Mouse (Mus musculus): ENCODE results near the gene Mpv17. TPM values are rescaled to one million over a fixed set of nuclear protein-coding genes. Genes with fewer than 3 reads are reported as not detected.
A peak's percentile ranks its signal among the peaks of the same experiment; 100 is the strongest.

The Mpv17 gene
- polyA plus RNA-seq, 1 experiment from 2014 or later, result 59.0 TPM

- ATAC-seq (ENCODE audit: low read depth), result no peak
- Histone ChIP-seq H3K27me3 (ENCODE audit: control insufficient read depth, insufficient read depth, low read depth, low read length) (no peaks in the 10 kb centered on the region), H3K4me3 (ENCODE audit: low read length) (no peak overlapping the region), H3K4me1 (replicated peaks; ENCODE audit: control insufficient read depth, insufficient read depth, low read length) (peaks cover 15% of the 10 kb centered on the region), H3K4me2 (ENCODE audit: low read depth, low read length) (no peak overlapping the region), H3K9ac (ENCODE audit: low read length) (no peak overlapping the region), H3K36me3 (ENCODE audit: control insufficient read depth, insufficient read depth, low read length) (peaks cover 44% of the 10 kb centered on the region), H3K9me3 (ENCODE audit: control insufficient read depth, low read length) (no peaks in the 10 kb centered on the region), H3K27ac (ENCODE audit: low read length) (no peak overlapping the region)
- WGBS, result 85% methylated on average over 9 of the region's 9 CpGs
These were observed 36.1 kb upstream of the Mpv17 start for GRCm38 (mm10) chr5:31190201-31190600.

DNA sequence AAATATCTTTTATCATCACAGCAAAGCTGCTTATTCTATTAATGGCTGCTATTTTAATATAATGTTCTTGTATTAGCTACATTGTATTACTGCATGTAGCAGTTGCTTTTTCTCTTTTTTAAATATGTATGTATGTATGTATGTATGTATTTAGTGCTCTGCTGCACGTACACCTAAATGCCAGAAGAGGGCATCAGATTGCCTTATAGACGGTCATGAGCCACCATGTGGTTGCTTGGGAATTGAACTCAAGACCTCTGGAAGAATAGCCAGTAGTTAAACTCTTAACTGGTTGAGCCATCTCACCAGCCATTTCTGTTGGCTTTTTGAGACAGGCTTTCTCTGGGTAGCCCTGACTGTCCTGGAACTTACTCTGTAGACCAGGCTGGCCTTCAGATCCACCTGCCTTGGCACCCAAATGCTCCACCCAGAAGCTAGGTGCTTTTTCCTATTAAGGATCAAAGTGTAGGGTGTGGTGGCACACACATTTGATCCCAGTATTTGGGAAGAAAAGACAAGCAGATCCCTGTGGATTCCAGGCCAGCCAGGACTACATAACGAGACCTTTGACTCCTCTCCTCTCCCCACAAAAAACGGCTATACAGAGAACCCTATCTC, 34.3 kb upstream of the Mpv17 start:
- 75% methylated on average over 4 of the region's 4 CpGs for WGBS
- Histone ChIP-seq H3K4me3 (ENCODE audit: low read length) (no peak overlapping the region), H3K4me2 (ENCODE audit: low read depth, low read length) (no peak overlapping the region), H3K9ac (ENCODE audit: low read length) (no peak overlapping the region), H3K27me3 (ENCODE audit: control insufficient read depth, insufficient read depth, low read depth, low read length) (no peaks in the 10 kb centered on the region), H3K27ac (ENCODE audit: low read length) (no peak overlapping the region), H3K9me3 (ENCODE audit: control insufficient read depth, low read length) (no peaks in the 10 kb centered on the region), H3K4me1 (replicated peaks; ENCODE audit: control insufficient read depth, insufficient read depth, low read length) (peaks cover 5% of the 10 kb centered on the region; the same call in 1 of the 2 replicates), H3K36me3 (ENCODE audit: control insufficient read depth, insufficient read depth, low read length) (peaks cover 37% of the 10 kb centered on the region)
- ATAC-seq (ENCODE audit: low read depth), result no peak

GRCm38 (mm10) chr5:31183678-31184077, 29.6 kb upstream of the Mpv17 start:
- Histone ChIP-seq H3K9me3 (ENCODE audit: control insufficient read depth, low read length) (no peaks in the 10 kb centered on the region), H3K27ac (ENCODE audit: low read length) (no peak overlapping the region), H3K4me1 (replicated peaks; ENCODE audit: control insufficient read depth, insufficient read depth, low read length) (peaks cover 3% of the 10 kb centered on the region; the same call in 1 of the 2 replicates), H3K9ac (ENCODE audit: low read length) (no peak overlapping the region), H3K4me2 (ENCODE audit: low read depth, low read length) (no peak overlapping the region), H3K4me3 (ENCODE audit: low read length) (no peak overlapping the region), H3K27me3 (ENCODE audit: control insufficient read depth, insufficient read depth, low read depth, low read length) (no peaks in the 10 kb centered on the region), H3K36me3 (ENCODE audit: control insufficient read depth, insufficient read depth, low read length) (peaks cover 19% of the 10 kb centered on the region)
- WGBS, result 42% methylated on average over 4 of the region's 4 CpGs
- ATAC-seq (ENCODE audit: low read depth), result no peak

- WGBS, result 91% methylated on average over 9 of the region's 9 CpGs
- H3K4me3 ChIP-seq (ENCODE audit: low read length), result no peak overlapping the region
- ATAC-seq (ENCODE audit: low read depth), result no peak
- peaks cover 8% of the 10 kb centered on the region for H3K4me1 ChIP-seq (replicated peaks; ENCODE audit: control insufficient read depth, insufficient read depth, low read length)
- H3K27ac ChIP-seq (ENCODE audit: low read length), result no peak overlapping the region
- no peak overlapping the region for H3K4me2 ChIP-seq (ENCODE audit: low read depth, low read length)
- H3K27me3 ChIP-seq (ENCODE audit: control insufficient read depth, insufficient read depth, low read depth, low read length), result no peaks in the 10 kb centered on the region
- no peaks in the 10 kb centered on the region for H3K36me3 ChIP-seq (ENCODE audit: control insufficient read depth, insufficient read depth, low read length)
- H3K9me3 ChIP-seq (ENCODE audit: control insufficient read depth, low read length), result no peaks in the 10 kb centered on the region
- H3K9ac ChIP-seq (ENCODE audit: low read length), result no peak overlapping the region
These were observed 27.2 kb upstream of the Mpv17 start for GRCm38 (mm10) chr5:31181183-31181770.

- Histone ChIP-seq H3K9me3 (ENCODE audit: control insufficient read depth, low read length) (no peaks in the 10 kb centered on the region), H3K4me2 (ENCODE audit: low read depth, low read length) (peak within 1 kb of the TSS; percentile 87), H3K27me3 (ENCODE audit: control insufficient read depth, insufficient read depth, low read depth, low read length) (no peaks in the 10 kb centered on the region), H3K36me3 (ENCODE audit: control insufficient read depth, insufficient read depth, low read length) (no peaks in the 10 kb centered on the region), H3K27ac (ENCODE audit: low read length) (peak within 1 kb of the TSS; percentile 100), H3K4me3 (ENCODE audit: low read length) (peak within 1 kb of the TSS; percentile 97), H3K4me1 (replicated peaks; ENCODE audit: control insufficient read depth, insufficient read depth, low read length) (peaks cover 8% of the 10 kb centered on the region), H3K9ac (ENCODE audit: low read length) (peak within 1 kb of the TSS; percentile 82)
- ATAC-seq (ENCODE audit: low read depth), result peak; percentile 98
- WGBS, result under 1% methylated on average over 59 of the region's 59 CpGs
These were observed 25.9 kb upstream of the Mpv17 start, which contains the start of the genes Gm29609 and Gtf3c2 for GRCm38 (mm10) chr5:31179766-31180630. TSS of gene Gm29609 (minus strand) at chr5:31179911. TSS of gene Gtf3c2 (minus strand) at chr5:31180144.

DNA sequence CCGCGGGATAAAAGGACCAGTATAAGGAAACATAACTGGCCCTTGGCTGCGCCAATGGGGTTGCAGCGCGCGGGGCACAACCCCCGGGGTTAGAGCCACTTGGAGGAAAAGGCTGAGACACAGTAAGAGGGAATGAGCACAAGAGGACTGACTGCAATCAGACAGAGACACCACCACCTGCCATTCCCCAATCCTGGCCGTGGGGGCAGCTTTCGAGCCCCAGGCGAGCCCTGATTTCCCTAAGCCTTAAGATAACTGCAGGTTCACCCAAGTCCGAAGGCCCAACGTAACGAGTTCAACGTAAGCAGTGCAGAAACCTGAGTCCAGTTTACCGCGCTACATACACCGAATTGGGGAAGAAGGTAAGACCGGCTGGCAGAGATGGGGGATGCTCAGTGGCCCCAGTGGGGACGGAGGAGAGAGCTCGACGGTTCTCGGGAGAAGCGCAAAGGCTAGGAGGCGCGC, 25.3 kb upstream of the Mpv17 start:
- H3K36me3 ChIP-seq (ENCODE audit: control insufficient read depth, insufficient read depth, low read length), result no peaks in the 10 kb centered on the region

GRCm38 (mm10) chr5:31168630-31169029, 14.6 kb upstream of the Mpv17 start:
- no peak for ATAC-seq (ENCODE audit: low read depth)
- Histone ChIP-seq H3K4me2 (ENCODE audit: low read depth, low read length) (no peak overlapping the region), H3K4me3 (ENCODE audit: low read length) (no peak overlapping the region), H3K9me3 (ENCODE audit: control insufficient read depth, low read length) (no peaks in the 10 kb centered on the region), H3K27me3 (ENCODE audit: control insufficient read depth, insufficient read depth, low read depth, low read length) (no peaks in the 10 kb centered on the region), H3K9ac (ENCODE audit: low read length) (no peak overlapping the region), H3K27ac (ENCODE audit: low read length) (no peak overlapping the region), H3K4me1 (replicated peaks; ENCODE audit: control insufficient read depth, insufficient read depth, low read length) (no peaks in the 10 kb centered on the region), H3K36me3 (ENCODE audit: control insufficient read depth, insufficient read depth, low read length) (peaks cover 59% of the 10 kb centered on the region)
- 79% methylated on average over 4 of the region's 4 CpGs for WGBS

More for the DNA sequence above, 25.3 kb upstream of the Mpv17 start:
- Histone ChIP-seq H3K4me3 (ENCODE audit: low read length) (peak overlapping the region; percentile 97), H3K9me3 (ENCODE audit: control insufficient read depth, low read length) (no peaks in the 10 kb centered on the region), H3K27me3 (ENCODE audit: control insufficient read depth, insufficient read depth, low read depth, low read length) (no peaks in the 10 kb centered on the region), H3K27ac (ENCODE audit: low read length) (peak overlapping the region; percentile 100), H3K9ac (ENCODE audit: low read length) (peak overlapping the region; percentile 82), H3K4me2 (ENCODE audit: low read depth, low read length) (peak overlapping the region; percentile 87), H3K4me1 (replicated peaks; ENCODE audit: control insufficient read depth, insufficient read depth, low read length) (peaks cover 8% of the 10 kb centered on the region)
- 0% methylated on average over 25 of the region's 25 CpGs for WGBS
- ATAC-seq (ENCODE audit: low read depth), result peak; percentile 66

- 81% methylated on average over 1 of the region's 1 CpGs for WGBS
- H3K36me3 ChIP-seq (ENCODE audit: control insufficient read depth, insufficient read depth, low read length), result peaks cover 61% of the 10 kb centered on the region
These were observed 10.8 kb upstream of the Mpv17 start for GRCm38 (mm10) chr5:31164878-31165277.

DNA sequence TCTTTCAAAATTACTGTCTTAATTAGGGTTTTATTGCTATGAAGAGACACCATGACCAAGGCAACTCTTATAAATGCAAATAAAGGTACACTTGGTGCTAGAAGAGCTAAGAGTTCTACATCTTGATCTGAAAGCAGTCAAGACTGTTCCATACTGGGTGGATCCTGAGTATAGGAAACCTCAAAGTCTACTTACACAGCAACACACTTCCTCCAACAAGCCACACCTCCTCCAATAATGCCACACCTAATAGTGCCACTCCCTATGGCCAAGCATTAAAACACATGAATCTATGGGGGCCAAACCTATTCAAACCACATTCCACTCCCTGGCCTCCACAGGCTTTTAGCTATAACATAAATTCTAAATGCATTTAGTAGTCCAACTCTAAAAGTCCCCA, 8.4 kb upstream of the Mpv17 start:
- Histone ChIP-seq H3K36me3 (ENCODE audit: control insufficient read depth, insufficient read depth, low read length) (peaks cover 66% of the 10 kb centered on the region), H3K4me1 (replicated peaks; ENCODE audit: control insufficient read depth, insufficient read depth, low read length) (no peaks in the 10 kb centered on the region), H3K4me3 (ENCODE audit: low read length) (no peak overlapping the region), H3K27ac (ENCODE audit: low read length) (no peak overlapping the region), H3K27me3 (ENCODE audit: control insufficient read depth, insufficient read depth, low read depth, low read length) (no peaks in the 10 kb centered on the region), H3K4me2 (ENCODE audit: low read depth, low read length) (no peak overlapping the region), H3K9ac (ENCODE audit: low read length) (no peak overlapping the region), H3K9me3 (ENCODE audit: control insufficient read depth, low read length) (no peaks in the 10 kb centered on the region)
- no peak for ATAC-seq (ENCODE audit: low read depth)

More at GRCm38 (mm10) chr5:31164878-31165277, 10.8 kb upstream of the Mpv17 start:
- Histone ChIP-seq H3K4me3 (ENCODE audit: low read length) (no peak overlapping the region), H3K4me2 (ENCODE audit: low read depth, low read length) (no peak overlapping the region), H3K9me3 (ENCODE audit: control insufficient read depth, low read length) (no peaks in the 10 kb centered on the region), H3K4me1 (replicated peaks; ENCODE audit: control insufficient read depth, insufficient read depth, low read length) (no peaks in the 10 kb centered on the region), H3K27ac (ENCODE audit: low read length) (no peak overlapping the region), H3K27me3 (ENCODE audit: control insufficient read depth, insufficient read depth, low read depth, low read length) (no peaks in the 10 kb centered on the region), H3K9ac (ENCODE audit: low read length) (no peak overlapping the region)
- ATAC-seq (ENCODE audit: low read depth), result no peak
